Mouse (Mus musculus): ENCODE results near the gene Hic2. TPM values are rescaled to one million over a fixed set of nuclear protein-coding genes. Genes with fewer than 3 reads are reported as not detected.
"Not testable (repeated sequence)": the region's sequence is repeated elsewhere in the genome, so short reads cannot be mapped to it uniquely, and the experiment has no call there.

Hic2 gene
- 1 to 10 TPM in 1 of 2 experiments, under 1 TPM in 1; 0.89 to 2.1 TPM for polyA plus RNA-seq (2017; shearing (Covaris generic))

DNA sequence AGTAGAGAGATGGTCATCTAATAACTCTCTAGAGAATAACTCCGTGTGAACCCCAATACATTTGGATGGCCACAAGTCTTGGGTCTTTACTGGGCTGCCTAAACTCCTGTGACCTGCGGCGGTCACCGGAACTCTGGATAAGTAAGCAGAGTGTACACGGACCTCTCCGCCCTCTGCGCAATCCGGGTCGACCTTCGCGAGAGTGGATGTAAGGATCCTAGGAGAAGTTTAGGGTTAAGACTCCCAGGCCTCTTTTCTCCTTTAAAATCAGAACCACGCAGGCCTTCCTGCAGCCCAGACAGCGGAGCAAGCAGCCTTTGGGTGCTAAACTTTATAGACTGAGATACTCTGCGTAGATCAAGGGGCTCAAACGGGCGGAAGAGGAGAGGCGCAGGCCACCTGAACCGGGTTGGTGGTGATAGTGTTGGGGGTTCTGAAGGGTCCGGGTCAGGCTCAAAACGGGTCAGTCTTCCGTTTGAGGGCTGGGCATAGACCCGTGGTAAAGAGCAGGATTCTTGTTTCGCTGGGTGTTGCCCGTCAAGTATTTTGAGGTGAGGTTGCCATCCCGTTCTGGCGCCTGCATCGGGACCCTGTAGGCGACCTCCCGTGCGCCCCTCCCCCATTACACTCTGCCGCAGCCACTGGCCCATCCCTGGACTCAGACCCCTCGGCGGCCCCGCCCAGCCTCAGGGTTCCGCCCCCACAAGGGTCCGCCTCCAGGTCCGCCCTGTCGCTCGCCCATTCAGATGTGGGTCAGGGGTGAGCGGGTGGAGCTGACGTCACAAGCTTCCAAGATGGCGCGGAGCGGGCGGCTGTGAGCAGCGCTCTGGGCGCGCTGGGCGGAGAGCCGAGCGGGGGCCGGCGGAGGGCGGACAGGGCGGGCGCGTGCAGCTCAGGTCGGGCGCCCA is at the start of gene Hic2:
TSS of gene Hic2 (plus strand) at position 779 of the 908 bp plus-strand sequence.
- ATAC-seq, result peak; percentile 94

DNA sequence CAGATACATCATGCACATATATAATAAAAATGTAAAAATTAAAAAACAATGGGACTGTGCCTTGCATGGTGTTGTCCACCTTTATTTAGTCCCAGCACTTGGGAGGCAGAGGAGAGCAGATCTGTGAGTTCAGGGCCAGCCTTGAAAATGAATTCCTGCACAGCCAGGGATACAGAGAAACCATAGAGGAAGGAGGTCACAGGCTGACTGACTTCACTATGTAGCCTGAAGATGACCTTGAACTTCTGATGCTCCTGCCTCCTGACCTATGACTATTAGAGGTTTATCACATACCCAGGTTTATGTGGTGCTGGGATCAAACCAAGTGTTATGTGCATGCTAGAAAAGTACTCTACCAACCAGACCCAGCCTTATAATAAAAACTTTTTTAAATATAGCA is 47.9 kb upstream of the Hic2 start:
- ATAC-seq, result no peak

DNA sequence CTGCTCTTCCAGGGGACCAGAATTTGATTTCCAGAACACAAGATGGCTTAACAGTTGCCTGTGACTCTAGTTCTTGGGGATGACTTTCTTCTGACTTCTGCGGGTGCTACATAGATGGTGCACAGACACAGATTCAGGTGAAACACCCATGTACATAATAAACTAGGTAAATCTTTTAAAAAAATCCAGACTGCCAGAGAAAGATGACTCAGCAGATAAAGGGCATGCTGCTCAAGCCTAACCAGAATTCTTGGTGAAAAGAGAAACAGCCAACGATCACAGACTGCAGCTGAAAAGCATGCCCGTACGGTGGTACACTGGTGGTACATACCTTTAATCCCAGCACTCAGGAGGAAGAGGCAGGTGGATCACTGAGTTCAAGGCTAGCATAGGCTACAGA is 39.5 kb upstream of the Hic2 start:
- ATAC-seq, result no peak

DNA sequence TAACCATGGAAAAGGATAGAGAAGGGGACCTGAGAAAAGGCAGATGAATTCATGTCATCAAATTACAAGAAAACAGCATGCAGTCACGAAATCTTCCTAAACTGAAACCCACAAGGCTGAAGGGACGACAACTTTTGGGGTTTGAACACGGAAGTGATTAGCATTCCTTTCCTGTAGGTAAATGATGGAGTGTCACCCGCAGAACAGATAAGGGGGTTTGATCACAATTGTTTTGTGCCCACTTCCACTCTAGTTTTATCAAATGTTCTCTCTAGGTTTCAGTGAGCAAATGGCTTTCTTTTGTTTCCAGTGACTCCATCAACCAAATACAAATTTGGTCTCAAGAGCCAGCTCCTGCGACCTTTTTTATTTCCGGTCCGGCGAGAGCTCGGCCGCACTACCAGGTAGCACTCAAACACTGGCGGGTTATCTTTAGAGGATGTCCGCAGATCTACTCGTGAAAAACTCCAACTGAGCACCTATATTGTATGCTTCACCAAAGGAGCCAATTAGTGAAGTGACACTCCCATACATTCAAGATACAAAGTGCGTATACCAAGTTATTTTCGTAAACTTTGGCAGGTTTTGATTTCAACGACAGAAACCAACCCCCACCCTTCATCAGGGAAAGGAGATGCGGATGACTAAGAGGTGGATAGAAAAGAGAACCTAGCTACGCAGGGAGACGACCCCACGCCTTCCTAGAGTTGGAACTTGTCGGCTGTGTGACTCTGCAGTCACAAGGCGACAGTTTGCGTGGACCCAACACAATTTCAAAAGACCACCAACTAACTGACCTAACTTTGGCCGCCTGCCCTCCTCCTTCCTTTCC is 33.0 kb upstream of the Hic2 start:
- ATAC-seq, result peak; percentile 53

DNA sequence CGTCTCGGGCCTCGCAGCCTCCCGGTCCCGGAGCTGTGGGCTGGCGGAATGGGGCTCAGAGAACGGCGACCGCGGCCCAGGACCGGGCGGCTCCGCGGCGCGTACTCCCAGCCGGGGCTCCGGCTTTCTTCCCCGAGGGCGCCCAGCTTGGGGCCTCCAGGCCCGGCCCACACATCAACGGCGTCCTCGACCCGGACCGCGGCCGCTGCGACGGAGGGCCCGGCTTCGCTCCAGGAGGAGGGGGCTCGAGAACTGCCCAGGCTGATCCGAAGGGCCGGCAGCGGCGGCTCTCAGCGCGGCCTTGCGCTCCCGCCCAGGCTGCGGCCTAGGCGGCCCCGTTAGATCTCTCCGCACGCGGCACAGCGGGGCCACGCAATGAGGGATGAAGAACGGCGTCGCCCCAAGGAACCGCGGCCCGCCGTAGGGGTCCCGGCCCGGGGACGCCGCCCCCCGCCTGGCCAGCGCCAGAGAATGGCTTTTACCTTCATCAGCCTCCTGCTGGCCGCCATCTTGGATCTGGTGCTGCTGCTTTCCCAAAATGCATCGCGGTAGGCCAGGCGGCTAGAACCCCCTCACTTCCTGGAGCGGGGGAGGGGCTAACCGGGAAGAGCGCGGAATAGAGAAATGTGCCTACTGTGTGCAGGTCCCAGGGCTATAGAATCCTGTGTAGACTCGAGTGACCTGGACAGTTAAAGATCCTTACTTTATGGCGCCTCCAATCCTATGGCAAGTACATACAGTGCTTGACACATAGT is 32.2 kb upstream of the Hic2 start:
- ATAC-seq, result peak; percentile 78

DNA sequence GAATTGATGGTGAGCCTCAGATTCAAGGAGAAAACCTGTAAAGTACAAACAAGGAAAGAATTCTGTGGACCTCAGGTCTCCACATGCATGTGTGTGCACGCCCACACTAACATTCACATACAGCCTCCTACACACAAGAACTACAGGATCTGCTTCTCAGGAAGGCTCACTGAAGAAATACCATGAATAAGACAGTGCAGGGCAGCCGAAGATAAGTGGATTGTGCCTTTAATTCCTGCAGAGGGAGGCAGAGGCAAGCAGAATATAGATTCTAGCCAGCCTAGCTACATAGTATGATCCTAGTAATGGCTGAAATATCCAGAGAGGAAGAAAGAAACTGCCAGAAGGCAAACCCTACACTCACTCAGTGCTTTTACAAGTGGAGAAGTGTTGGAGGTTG is 31.4 kb upstream of the Hic2 start:
- no peak for ATAC-seq

DNA sequence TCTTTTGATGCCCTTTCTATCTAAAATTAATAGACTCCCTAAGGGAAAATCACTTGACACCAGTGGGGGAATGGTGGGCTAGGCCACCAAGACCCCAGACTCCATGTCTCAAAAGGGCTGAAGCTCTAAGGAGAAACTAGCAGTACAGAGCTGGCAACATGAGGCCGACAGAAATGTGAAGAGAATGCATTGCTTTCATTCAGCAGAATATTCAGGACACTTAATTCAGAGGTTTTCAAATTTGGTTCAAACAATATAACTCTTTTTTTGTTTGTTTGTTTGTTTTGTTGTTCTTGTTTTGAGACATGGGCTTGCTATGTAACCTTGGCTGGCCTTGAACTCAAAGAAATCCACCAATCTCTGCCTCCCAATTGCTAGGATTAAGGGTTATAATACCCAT is 30.8 kb upstream of the Hic2 start, which contains the start of gene Ube2l3:
TSS of gene Ube2l3 (minus strand) at position 101 of the 400 bp plus-strand sequence.
- ATAC-seq, result no peak

DNA sequence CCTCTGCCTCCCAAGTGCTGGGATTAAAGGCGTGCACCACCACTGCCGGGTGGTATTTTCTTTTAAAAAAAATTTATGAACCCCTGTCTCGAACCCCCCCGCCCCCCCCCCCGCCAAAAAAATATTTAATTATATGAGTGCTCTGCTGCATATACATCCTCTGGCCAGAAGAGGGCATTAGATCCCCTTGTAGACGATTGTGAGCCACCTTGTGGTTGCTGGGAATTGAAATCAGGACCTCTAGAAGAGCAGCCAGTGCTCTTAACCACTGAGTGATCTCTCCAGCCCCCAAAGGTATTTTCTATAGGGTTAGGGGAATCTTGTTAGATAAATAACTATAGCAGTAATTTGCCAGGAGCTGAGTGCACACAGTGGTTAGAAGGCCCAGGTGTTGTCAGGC is 28.4 kb upstream of the Hic2 start:
- peak; percentile 27 for ATAC-seq

DNA sequence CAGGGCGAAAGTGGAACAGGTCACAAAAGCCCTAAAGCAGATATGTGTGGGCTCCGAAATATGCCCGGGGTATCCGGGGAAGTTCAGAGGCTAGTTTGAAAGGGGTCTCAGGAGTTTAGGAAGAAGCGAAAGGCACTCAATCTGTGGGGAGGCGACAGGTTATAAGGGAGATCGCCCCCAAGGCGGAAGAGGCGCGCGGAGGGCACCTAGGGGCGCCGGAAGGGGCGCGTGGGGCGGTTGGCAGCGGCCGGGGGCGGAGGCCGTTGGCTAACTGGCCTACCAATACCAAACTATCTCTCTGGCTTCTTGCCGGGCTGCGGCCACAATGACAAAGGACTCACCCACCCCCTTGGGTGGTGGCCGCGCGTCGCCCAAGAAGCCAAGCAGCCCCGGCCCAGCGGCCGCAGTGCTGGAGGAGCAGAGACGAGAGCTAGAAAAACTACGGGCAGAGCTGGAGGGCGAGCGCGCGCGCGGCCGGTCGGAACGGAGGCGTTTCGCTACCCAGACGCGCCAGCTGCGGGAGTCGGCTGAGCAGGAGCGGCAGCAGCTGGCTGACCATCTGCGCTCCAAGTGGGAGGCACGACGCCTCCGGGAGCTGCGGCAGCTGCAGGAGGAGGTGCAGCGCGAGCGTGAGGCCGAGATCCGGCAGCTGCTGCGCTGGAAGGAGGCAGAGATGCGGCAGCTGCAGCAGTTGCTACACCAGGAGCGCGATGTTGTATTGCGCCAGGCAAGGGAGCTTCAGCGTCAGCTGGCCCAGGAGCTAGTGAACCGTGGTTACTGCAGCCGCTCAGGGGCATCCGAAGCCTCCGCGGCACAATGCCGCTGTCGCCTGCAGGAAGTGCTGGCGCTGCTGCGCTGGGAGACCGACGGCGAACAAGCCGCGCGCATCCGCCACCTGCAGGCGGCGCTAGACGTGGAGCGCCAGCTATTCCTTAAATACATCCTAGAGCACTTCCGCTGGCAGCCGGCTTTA is 24.7 kb upstream of the Hic2 start, which contains the start of gene Rimbp3:
TSS of gene Rimbp3 (plus strand) at position 215 of the 973 bp plus-strand sequence.
- peak; percentile 77 for ATAC-seq

DNA sequence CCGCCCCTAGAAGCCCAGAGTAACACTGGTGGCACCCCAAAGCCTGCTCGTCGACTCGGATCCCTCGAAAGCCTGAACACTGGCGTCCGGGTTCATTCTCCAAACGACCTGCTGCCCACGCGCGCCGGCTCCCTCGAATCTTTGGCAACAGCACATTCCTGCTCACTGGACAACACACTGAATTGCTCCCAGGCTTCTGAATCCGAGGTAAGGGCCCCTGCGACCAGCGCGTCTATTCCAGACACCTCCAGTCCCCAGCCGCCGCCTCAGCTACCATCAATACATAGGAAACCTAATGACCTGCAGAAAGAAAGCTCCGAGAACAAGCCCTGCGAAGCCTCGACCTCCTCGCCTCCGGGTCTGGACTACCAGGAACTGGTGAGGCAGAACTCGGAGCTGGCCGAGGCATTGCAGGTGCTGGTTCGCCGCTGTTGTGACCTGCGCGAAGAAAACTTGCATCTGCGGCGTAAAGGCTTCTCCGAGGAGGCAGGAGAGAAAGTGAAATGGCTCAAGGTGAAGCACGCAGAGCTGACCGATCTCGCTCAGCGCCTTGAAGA is 23.9 kb upstream of the Hic2 start:
- no peak for ATAC-seq

DNA sequence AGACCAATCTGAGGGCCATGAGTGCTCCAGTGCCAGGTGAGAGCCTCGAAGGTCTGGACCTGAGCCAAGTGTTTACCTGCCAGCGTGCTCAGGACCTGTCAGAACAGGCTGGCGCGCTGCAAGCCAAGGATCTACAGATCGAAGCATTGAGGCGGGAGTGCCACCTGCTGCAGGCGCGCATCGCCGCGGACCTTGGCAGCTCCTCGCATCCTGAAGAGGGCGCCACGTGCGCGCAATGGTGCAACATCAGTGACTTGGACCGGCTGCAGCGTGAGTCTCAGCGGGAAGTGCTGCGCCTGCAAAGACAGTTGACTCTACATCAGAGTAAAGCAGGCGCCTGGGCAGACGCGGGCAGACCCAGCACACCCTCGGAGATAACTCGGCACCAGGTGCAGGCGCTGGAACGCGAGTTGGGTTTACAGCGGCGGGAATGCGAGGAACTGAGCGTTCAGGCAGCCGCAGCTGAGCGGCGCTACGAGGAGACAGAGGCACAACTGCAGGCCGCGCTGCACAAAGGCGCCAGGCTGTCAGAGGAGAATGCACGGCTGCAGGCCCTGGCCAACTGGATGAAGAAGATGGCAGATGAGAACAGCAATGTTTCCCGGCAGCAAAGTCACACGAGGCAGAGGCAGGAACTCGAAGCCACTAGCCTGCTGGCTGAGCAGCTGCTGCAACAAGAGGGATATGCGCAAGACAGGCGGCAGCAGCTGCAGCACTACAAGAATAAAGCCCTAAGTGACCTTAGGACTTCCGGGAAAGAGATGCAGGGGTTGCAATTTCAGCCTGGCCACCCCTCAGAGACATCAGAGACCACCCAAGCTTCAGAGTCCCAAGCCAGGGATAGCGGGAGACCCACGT is 23.2 kb upstream of the Hic2 start:
- peak; percentile 77 for ATAC-seq

DNA sequence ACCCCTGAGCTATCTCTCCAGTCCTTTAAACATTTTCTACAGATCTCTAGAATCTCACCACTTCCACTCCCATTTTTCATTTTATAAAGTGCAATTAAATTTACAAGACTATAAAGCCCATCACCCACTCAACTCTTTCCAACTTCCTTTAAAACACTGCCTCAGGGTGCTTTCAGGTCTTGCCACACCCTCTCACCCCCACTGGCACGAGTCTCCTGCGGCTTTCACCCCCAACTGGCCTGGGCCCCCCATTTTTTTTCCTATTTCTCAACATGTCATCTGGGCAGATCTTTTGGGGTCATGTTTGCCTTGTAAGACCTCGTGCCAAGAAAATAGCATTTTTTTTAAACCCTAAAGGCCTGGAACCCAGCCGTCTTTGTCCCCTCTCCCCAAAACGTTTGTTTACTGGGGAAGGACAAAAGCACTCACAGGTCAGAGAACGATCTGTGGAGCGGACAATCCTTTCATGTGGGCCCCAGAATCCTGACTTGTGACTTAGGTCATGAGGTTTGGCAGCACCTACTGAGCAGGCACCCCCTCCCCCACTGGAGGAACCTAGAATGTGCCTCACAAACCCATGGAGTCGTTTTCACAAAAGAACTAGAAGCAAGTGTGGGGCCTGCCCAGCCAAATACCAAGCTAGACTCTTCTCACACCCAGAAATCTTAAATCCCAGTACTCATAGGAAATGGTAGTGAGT is 16.3 kb upstream of the Hic2 start:
- ATAC-seq, result no peak

DNA sequence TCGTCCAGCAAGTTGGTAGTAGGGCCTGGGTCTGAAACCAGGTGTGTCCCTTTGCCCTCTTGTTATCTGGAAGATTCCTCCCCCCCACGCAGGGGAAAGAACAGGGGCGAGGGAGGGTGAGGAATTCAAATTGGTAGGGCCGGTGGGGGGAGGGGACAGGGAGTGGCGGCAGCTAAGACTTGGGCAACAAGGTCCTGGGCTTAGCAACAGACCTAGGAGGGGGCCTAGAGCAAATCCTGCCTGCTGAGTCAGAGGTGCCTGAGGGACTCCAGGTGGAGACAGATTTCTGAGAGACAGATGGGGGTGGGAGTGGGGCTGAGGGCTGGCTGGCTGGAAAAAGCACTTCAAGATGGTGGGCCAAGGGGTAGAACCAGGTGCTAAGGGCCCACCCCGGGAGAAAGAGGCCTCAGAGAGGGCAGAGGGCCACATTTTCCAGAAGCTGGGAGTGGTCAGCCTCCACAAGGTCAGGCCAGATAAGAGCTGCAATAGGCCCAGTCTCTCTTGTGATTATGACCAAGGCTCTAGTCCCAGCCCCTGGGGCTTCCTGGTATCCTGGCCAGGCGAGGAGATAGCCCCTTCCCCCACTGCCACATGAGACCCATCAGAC is 13.1 kb upstream of the Hic2 start:
- no peak for ATAC-seq

DNA sequence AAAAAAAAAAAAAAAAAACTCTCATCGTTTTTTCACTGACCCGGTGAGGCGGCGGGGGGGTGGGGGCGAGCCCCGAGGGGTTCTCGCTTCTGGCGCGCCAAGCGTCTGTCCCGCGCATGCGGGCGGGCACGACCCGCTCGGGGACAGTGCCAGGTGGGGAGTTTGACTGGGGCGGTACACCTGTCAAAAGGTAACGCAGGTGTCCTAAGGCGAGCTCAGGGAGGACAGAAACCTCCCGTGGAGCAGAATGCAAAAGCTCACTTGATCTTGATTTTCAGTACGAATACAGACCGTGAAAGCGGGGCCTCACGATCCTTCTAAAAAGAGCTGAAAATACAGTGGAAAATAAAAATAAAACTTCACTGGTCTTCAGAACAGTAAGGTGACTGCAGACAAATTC is 11.2 kb upstream of the Hic2 start:
- ATAC-seq, result peak; percentile 100

DNA sequence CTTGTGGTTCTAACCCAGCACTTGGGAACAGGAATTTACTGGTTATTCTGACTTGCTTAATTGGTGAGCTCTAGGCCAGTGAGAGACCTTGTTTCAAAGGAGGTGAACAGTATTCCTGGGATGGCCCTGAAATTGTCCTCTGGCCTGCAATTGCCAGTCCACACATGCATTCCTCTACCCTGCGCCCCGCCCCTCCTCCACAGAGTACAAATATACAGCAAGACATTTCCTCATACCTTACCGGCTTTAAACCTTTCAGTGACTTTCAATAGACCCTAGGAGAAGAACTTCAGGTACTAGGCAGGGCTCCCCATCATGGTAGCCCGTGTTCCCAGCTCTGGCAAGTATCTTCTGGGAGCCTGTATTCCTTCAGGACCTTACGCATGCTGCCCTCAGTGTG is 7.8 kb upstream of the Hic2 start:
- ATAC-seq, result no peak

DNA sequence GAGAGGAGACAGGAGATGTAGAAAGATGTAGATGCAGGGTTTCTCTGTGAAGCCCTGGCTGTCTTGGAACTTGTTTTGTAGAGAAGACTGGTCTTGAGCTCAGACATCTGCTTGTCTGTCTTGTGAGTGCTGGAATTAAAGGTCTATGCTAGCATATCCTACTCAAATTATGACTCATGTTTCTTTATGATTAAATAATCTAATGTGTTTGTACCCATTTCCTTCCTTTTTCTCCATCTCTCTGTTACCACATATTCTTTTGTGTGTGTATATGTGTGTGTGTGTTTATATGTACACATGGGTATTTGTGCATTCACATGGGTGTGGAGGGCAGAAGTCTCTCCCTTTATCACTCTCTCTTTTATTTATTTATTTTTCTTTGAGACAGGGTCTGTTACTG is 6.9 kb upstream of the Hic2 start:
- no peak for ATAC-seq

DNA sequence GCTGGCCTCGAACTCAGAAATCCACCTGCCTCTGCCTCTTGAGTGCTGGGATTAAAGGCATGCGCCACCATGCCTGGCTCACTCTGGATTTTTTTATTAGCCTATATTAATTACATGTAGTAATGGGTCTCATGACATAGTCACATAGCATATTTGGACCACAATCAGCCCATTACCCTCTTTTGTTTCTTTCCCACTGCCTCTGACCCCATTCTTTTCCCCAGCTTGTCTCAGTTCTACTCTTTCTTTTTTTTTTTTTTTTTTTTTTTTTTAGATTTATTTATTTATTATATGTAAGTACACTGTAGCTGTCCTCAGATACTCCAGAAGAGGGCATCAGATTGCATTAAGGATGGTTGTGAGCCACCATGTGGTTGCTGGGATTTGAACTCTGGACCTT is 1.8 kb upstream of the Hic2 start:
- not testable (repeated sequence) for ATAC-seq

DNA sequence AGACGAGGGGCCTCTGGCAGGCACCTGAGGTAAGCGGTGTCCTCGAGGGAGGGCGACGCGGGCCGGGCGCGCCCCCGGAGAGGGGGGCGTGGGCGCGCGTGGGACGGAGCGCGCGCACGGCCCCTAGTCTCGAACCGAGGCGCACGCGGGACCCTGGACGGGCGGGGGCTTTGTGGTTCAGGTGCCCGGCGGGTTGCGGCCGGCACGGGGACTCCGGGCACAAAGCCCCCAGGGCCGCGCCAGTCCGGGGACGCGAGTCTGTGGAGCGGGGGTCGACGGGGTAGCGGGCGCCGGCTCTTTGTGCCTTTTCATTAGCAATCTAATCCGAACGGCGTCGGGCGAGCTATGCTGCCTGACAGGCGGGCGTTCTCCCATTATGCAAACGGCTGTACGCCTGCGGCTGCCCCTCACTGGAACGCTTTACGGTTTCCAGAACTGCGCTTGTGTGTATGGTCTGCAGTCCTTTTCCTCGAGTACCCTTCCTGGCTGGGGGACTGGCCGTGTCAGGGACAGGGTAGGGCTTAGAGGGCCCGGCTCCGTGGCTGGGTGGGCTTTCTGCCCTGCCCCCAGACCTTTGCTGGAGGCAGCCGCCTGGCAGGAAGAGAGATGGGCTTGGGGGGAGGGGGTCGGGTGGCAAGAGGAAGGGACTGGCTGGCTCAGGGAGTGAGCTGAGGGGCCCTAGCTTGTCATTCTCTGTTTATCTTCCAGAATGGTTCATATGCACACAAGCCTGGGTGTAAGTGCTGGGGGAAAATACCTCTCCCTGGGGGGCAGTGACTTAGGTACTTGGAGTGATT is 528 bp downstream of the Hic2 start:
- peak; percentile 41 for ATAC-seq
